In the genomic region with DNA sequence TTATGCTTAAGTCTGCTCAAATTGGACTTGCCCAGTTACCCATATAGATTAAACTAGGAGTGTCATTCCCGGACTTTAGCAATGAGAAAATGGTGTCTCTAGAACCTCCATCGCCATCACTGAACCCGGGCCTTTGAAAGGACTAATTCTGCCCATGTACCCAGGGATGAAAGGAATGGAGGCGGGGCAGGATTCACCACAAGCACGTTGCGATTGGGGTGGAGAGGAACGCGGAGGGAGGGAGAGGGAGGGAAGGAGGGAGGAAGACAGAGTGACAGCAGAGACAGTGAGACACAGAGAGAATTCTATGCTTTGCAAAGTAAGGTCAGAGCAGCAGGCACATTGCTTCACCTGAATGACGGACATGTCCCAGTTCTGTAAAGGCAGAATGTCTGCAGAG, we compare ENCODE assay signal across 9 mouse cellular contexts. TPM values are rescaled to one million over a fixed set of nuclear protein-coding genes. Genes with fewer than 3 reads are reported as not detected.
DNase-seq lines count a peak whose midpoint lies in the region; ATAC-seq and TF ChIP-seq lines count a peak whose summit lies in the region.
"Had no signal": no experiment of that assay in that cellular context is flagged by ENCODE, and none has a peak within 500 bp of the region (broad histone marks: within the 10 kb centered on the region; RNA-seq: fewer than 3 reads in every experiment).

No protein-coding gene starts in this region.

- no peak overlapping the region for H3K9ac ChIP-seq in lung, embryonic 16.5 days (ENCODE audit: low read length)
- no peak overlapping the region for H3K9ac ChIP-seq in embryonic facial prominence, embryonic 15.5 days
- no peak overlapping the region for H3K9ac ChIP-seq in intestine, postnatal 0 days (ENCODE audit: low read depth, low read length)
- no peak overlapping the region for H3K9ac ChIP-seq in stomach, embryonic 14.5 days (replicated peaks; ENCODE audit: low read depth, low read length)

- H3K9me3 ChIP-seq in lung, embryonic 16.5 days (ENCODE audit: control insufficient read depth, low read length), result no peaks in the 10 kb centered on the region
- no peaks in the 10 kb centered on the region for H3K9me3 ChIP-seq in embryonic facial prominence, embryonic 15.5 days (replicated peaks)
- H3K9me3 ChIP-seq in intestine, postnatal 0 days (ENCODE audit: control insufficient read depth), result no peaks in the 10 kb centered on the region
- no peaks in the 10 kb centered on the region for H3K9me3 ChIP-seq in stomach, embryonic 14.5 days (ENCODE audit: control insufficient read depth, low read depth, low read length)

- H3K27ac ChIP-seq in lung, embryonic 16.5 days (ENCODE audit: low read length), result no peak overlapping the region
- H3K27ac ChIP-seq in embryonic facial prominence, embryonic 15.5 days (replicated peaks), result no peak overlapping the region
- no peak overlapping the region for H3K27ac ChIP-seq in intestine, postnatal 0 days (ENCODE audit: low read depth, low read length)
- no peak overlapping the region for H3K27ac ChIP-seq in stomach, embryonic 14.5 days (ENCODE audit: low read length)

- no peak for TF ChIP-seq CTCF in intestine, postnatal 0 days (IDR thresholded peaks at IDR 0.05; ENCODE audit: low read depth)

- 8% methylated on average over 9 of the region's 9 CpGs for WGBS in lung, embryonic 16.5 days
- 4% methylated on average over 9 of the region's 9 CpGs for WGBS in embryonic facial prominence, embryonic 15.5 days
- 8% methylated on average over 9 of the region's 9 CpGs for WGBS in intestine, postnatal 0 days
- WGBS in stomach, embryonic 14.5 days, result 5% methylated on average over 9 of the region's 9 CpGs

- H3K36me3 ChIP-seq in lung, embryonic 16.5 days (ENCODE audit: control insufficient read depth, insufficient read depth, low read length), result no peaks in the 10 kb centered on the region
- H3K36me3 ChIP-seq in embryonic facial prominence, embryonic 15.5 days, result no peaks in the 10 kb centered on the region
- H3K36me3 ChIP-seq in intestine, postnatal 0 days (ENCODE audit: control insufficient read depth, insufficient read depth), result no peaks in the 10 kb centered on the region
- no peaks in the 10 kb centered on the region for H3K36me3 ChIP-seq in stomach, embryonic 14.5 days (ENCODE audit: control insufficient read depth, insufficient read depth, low read length)

- no peak for ATAC-seq in lung, embryonic 16.5 days (ENCODE audit: low read depth)
- ATAC-seq in embryonic facial prominence, embryonic 15.5 days (ENCODE audit: insufficient number of reproducible peaks, low FRiP score, low TSS enrichment, low read depth), result no peak
- no peak for ATAC-seq in intestine, postnatal 0 days
- ATAC-seq in stomach, embryonic 14.5 days (ENCODE audit: insufficient number of reproducible peaks, insufficient read depth, low FRiP score, low read depth), result no peak
- ATAC-seq in megakaryocyte progenitor cell, adult 5-6 weeks (replicated peaks; ENCODE audit: poor library complexity), result no peak
- ATAC-seq: activated CD4-positive, CD25-positive, alpha-beta regulatory T cell, adult 4 months had no signal

- peak overlapping the region; percentile 47 for H3K4me3 ChIP-seq in lung, embryonic 16.5 days (ENCODE audit: low read length)
- peak overlapping the region; percentile 40 for H3K4me3 ChIP-seq in embryonic facial prominence, embryonic 15.5 days (replicated peaks)
- H3K4me3 ChIP-seq in intestine, postnatal 0 days (ENCODE audit: low read depth, low read length), result peak overlapping the region; percentile 25
- H3K4me3 ChIP-seq in stomach, embryonic 14.5 days (ENCODE audit: low read depth, low read length), result peak overlapping the region; percentile 31

- peak overlapping the region; percentile 87 for H3K4me2 ChIP-seq in lung, embryonic 16.5 days (ENCODE audit: low read depth, low read length)
- H3K4me2 ChIP-seq in embryonic facial prominence, embryonic 15.5 days (replicated peaks), result peak overlapping the region; percentile 71
- H3K4me2 ChIP-seq in intestine, postnatal 0 days (replicated peaks; ENCODE audit: low read depth), result peak overlapping the region; percentile 60
- peak overlapping the region; percentile 83 for H3K4me2 ChIP-seq in stomach, embryonic 14.5 days (replicated peaks; ENCODE audit: low read depth, low read length)

- peaks cover 18% of the 10 kb centered on the region for H3K27me3 ChIP-seq in lung, embryonic 16.5 days (ENCODE audit: control insufficient read depth, insufficient read depth, low read depth, low read length)
- H3K27me3 ChIP-seq in embryonic facial prominence, embryonic 15.5 days, result peaks cover 27% of the 10 kb centered on the region
- peaks cover 22% of the 10 kb centered on the region for H3K27me3 ChIP-seq in intestine, postnatal 0 days (replicated peaks; ENCODE audit: control insufficient read depth, insufficient read depth, low read length)
- H3K27me3 ChIP-seq in stomach, embryonic 14.5 days (ENCODE audit: control insufficient read depth, insufficient read depth, low read length), result no peaks in the 10 kb centered on the region

- H3K4me1 ChIP-seq in lung, embryonic 16.5 days (replicated peaks; ENCODE audit: control insufficient read depth, insufficient read depth, low read length), result peaks cover 5% of the 10 kb centered on the region; the same call in 1 of the 2 replicates
- peaks cover 10% of the 10 kb centered on the region for H3K4me1 ChIP-seq in embryonic facial prominence, embryonic 15.5 days
- H3K4me1 ChIP-seq in intestine, postnatal 0 days (replicated peaks; ENCODE audit: control insufficient read depth, insufficient read depth, low read length), result no peaks in the 10 kb centered on the region
- H3K4me1 ChIP-seq in stomach, embryonic 14.5 days (ENCODE audit: control insufficient read depth, insufficient read depth, low read length), result no peaks in the 10 kb centered on the region

- DNase-seq in lung, postnatal 36 days, result no peak
- no peak for DNase-seq in cerebellum, adult 9-10 months
- DNase-seq: thymus, adult 2 months had no signal

RNA-seq across cellular contexts. Expression of a gene that starts 0.6 kb away (rescaled TPM):
- polyA plus RNA-seq in lung, embryonic 16.5 days (2015; fragmentation: Nextera tagmentation; extraction: Ambion mirVana), result 0.03 and 0.04 TPM in 2 replicates
- 0.21 and 0.24 TPM in 2 replicates for polyA plus RNA-seq in embryonic facial prominence, embryonic 15.5 days (2015; fragmentation: Nextera tagmentation; extraction: Ambion mirVana)
- polyA plus RNA-seq in intestine, postnatal 0 days (2015; fragmentation: Nextera tagmentation; extraction: Ambion mirVana), result not detected in 2 replicates
- 0.13 and 0.14 TPM in 2 replicates for polyA plus RNA-seq in stomach, embryonic 14.5 days (2014; fragmentation: Nextera tagmentation; extraction: Ambion mirVana)
- total RNA-seq in megakaryocyte progenitor cell, adult 5-6 weeks (2015), result not detected in 2 replicates
- total RNA-seq in megakaryocyte progenitor cell, adult 5-6 weeks (2017), result not detected in 2 replicates
- polyA plus RNA-seq: activated CD4-positive, CD25-positive, alpha-beta regulatory T cell, adult 4 months; thymus, adult 2 months had no signal
